Mouse (Mus musculus): ENCODE data around the gene Dock3.

Dock3 gene

DNA sequence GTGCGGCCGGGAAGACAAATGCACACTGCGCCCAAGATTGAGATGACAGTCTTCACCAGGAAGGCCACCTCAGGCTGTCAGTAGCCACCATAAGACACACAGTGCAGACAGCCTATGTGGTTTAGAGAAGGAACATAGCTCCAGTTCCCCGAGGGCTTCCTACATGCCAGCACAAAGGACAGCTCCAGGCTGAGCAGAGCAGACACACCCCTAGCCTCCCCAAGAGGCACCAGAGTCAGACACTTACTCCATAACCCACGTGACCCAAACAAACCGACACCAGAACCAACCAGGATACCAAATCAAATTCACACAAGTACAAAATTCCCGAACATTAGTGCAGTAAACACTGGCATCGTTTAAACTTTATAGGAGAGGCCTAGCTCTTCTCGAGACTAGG is 342.4 kb downstream of the Dock3 start:
- DNase-seq (ENCODE audit: low spot score in 2 of 2): no peak

DNA sequence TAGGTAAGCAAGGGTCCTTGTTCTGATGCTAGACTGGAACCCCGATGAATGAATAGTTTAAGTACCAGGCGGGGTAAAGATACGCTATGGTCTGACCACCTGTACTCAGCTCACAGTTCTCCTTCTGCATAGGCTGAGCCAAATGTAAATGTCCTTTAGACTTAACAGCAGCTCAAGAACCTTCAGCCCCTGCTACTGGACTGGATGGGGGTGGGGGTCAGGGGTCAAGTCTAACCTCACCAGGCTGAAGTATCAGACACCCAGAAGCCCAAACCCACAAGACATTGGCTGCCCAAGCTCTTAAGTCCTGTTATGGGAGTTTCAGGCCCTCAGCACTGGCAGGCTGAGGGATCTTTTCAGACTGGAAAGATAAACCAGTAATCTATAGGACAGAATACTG is 343.4 kb downstream of the Dock3 start:
- DNase-seq (ENCODE audit: low spot score in 2 of 2): no peak

DNA sequence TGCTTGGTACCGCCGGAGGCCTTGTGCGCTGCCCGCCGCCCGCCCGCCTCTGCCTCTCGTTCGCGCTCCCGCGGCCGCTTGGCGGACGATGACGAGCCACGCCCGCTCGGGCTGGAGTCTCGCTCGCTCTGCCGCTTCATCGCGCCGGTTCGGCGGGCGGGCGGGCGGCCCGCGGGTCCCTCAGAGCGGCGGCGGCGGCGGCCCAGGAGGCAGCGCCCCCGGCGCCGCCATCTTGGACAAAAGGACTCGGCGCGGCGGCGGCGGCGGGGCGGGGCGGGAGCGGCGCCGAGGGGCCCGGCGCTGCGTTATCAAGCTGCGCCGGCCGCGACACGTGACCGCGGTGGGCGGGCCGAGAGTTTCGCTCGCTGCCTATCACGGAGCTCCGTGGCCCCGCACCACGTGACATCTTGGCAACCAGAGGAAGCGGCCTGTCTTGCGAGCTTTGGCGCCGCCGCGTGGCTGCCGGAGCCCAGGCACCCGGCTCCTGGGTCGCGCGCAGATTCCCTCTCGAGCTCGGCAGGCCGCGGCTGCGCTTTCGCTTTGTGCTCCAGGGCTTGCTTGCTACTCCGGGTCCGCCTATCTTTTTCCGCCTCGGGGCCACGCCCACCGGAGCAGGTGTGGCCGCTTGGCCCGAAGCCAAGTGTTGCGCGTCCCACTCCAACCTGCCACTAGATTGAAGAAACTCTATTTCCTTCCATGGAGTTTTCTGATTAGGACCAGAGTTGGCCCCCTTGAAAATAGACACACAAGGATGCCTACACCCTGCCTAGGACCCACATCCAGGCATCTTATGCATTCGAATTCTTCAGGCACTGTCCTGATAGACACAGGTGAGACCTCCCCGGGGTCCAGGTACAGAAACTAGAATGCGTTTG is 344.6 kb downstream of the Dock3 start, which contains the start of gene Rbm15b:
Gene Rbm15b (minus strand): TSS at position 601 of the 875 bp plus-strand sequence.
- peak; percentile 96 to 98 for DNase-seq (ENCODE audit: low spot score in 2 of 2)

DNA sequence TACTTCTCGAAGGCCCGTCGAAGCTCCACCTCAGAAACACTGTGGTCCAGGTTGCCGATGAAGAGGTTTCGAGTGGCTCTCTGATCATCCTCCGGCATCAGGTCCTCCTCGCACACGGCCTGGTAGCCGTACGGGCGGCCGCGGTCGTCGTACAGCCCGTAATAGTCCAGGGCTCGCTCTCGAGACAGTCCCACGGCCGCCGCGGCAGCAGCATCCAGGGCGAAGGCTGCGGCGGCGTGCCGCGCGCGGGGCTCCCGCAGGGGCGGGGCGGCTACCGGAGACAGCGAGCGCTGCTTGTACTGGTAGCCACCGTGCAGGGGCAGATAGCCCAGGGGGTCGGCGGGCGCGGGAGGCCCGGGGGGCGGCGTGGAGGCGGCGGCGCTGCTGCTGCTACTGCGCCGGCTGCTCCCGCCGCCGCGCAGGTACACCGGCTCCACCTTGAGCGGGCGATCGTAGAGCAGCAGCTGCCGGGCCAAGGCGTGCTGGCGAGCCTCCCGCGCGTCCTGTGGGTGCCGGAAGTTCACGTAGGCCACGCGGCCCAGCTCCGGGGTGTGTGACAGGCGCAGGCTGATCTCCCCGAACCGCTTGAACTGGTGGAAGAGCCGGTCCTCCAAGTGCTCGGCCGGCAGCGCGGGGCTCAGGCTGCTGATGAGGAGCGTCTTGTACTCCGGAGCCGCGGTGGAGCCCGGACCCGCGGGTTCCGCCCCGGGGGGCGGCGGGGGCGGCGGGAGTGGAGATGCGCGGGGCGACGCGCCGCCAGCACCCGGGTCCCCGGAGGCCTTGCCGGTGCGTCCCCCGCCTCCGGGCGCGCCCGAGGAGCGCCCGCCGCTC is 345.6 kb downstream of the Dock3 start:
- peak; percentile 22 to 51 for DNase-seq (ENCODE audit: low spot score in 2 of 2)

DNA sequence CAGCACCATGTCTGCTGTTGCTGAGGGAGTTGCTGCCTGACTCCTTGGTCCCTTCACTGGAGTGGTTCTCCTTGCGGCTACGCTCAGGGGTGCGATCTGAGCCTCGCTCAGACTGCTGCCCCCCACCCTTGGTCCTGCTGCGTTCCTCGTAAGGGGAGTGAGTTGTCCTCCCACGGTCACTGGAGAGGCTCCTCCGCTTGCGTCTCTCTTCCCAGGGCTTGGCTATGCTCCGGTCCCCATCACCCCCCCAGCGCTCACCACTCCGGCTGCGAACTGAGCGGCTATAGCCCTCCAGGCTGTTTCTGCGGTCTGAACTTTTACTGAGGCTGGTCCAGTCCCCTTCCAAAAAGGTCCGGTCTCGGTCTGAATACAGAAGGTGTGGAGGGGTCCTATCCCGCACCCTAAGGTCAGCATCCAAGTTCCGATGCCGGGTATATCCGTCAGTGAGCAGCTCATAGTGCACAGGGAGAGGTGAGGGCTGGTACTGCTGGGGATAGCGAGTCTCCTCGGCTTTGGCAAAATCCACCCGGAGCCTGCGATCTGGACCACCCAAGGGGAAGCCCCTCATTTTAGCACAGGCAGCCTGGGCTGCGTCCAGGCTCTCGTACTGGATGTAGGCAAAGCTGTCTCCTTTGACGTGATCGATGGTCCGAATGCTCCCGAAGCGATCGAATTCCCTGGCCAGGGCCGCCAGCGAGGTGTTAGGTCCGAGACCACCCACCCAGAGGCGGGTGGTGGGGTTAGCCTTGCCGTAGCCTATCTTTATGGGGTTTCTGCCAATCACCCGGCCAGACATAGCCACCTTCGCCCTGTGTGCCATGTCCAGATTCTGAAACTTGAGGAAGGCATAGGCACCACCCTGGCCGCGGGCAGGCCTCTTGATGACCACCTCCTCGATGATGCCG is 346.5 kb downstream of the Dock3 start:
- DNase-seq (ENCODE audit: low spot score in 2 of 2): no peak

DNA sequence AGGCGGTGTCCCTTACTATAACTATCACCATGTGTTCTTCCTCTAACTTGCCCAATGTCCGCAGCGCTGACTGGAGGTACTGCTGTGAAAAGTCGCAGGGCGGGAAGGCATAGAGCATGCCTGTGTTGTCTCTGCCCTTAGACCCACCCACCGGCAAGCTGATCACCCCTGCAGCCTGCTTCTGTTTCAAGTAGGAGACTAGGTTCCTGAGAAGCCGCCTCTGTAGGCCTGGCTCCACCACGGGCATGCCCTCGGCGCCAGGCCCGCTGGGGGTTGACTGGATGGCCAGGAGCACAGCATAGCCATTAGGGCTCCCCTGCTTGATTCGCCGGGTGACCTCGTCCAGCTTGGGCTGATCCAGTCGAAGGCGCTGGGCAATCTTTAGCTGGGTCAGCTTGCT is 347.4 kb downstream of the Dock3 start:
- DNase-seq (ENCODE audit: low spot score in 2 of 2): no peak

DNA sequence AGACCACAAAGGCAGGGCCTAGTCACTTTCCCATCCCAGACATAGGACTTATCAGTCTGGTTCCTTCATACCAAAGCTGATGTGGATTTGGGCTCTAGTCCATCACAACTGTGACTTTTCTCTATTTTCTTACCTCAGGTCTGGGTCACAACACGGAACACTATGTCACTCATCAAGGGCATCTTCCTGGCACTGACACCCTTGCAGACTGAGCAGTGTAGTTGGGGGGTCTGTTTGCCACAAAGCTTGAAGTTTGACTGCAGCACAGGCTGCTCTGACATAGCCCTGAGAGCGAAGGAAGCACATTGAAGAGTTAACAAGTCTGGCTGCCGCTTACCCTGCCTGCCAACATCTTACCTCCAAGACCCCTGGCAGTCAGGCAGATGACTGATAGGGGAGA is 348.6 kb downstream of the Dock3 start:
- DNase-seq (ENCODE audit: low spot score in 2 of 2): no peak

DNA sequence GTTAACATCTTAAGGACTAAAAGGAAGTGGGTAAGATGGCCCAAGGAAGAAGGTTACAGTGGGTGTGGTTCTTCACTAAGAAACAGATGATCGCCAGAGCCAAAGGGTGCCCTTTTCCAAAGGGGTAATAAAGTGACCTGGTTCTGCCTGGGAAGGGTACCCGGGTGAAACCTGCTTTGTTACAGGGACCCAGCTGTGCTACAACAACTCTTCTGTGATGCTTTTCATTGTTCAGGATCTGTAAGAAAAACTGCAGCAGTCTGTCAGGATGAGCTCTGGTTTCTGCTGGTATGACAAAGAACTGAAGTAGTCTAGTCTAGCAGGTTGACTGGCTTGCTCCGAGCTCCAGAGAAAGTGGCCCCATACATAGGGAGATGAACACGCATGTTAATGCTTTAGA is 349.5 kb downstream of the Dock3 start:
- no peak for DNase-seq (ENCODE audit: low spot score in 2 of 2)

DNA sequence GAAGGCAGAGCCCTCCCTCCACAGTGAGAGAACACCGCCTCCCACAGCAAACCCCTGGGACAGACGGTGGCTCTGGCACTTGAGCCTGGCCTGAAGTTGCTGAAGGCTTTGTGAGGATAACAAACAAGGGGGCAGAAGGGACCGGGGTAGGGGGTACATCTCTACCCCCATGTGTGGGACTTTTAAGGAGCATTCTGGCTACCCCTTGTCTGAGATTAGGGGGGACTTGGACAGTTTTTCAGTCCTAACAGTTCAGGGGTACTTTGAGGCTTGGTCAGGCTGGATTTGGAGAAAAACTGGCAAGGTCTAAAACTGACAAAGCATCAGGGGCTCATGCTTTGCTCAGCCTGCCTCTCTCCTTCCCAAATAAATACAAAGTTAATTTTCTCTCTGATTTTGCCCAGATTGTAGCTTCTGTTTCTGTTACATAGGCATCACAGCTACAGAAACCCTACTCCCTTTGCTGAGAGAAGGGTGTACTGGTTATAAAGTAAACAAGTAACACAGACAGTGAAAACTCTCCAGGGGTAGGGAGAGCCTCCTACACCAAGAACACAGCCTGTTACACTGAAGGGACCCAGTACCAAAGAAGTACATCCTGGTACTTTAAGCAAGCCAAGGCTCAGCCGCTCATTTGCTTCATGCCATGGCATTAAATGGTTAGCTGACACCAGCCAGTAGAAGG is 350.5 kb downstream of the Dock3 start:
- DNase-seq (ENCODE audit: low spot score in 2 of 2): no peak

DNA sequence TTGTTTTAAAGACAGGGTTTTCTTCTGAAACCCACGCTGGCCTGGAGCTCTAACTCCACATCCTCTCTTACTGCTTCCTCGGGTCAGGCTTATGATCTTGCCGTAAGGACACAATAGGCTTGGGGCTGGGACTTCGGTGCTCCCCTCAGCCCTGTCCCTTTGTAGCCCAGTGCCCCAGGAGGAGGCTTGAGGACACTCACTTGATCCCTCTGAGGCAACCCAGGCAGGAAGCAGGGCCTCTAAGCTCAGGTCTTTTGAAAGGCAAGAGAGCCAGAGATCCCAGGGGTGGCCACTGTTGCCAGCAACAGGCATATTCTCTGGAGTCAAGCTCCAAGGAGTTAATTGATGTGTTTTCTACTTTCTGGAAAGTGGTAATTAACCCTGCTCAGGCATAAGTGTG is 352.2 kb downstream of the Dock3 start:
- no peak for DNase-seq (ENCODE audit: low spot score in 2 of 2)

DNA sequence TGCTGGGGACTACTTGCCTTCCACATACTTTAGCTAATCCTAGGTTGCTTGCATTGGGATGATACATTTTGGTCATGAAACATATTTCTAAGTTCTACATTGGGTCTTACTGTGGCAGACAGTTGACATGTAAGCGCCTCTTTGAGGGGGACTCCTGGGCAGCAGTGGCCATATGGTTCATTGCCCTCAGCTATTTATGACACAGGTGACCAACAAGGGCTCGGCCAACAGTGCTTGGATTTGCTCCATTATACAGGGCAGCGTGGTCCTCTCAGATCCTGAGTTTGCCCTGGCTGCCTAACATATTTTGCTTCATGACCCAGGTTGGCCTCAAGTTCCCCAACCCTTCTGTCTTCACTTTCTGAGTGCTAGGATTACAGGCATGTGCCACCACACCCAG is 355.0 kb downstream of the Dock3 start:
- no peak for DNase-seq (ENCODE audit: low spot score in 2 of 2)

DNA sequence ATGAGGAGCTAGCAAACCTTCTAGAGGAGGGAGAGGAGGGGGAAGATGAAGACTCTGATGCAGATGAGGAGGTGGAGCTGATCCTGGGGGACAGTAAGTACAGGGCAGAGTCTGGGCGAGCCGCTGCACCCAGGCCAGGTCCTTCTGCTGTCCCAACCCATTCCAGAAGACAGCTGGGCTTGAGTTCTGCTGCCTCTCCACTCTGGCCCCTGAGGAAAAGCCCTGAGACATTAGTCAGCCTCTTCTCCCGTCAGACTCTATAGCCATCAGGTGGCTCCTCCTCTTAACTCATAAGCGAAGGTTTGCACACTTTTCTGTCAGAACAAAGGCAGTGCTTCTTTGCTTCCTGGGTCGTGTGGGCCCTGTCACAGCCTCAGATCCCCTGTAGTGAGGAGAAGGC is 357.5 kb downstream of the Dock3 start:
- no peak for DNase-seq (ENCODE audit: low spot score in 2 of 2)

DNA sequence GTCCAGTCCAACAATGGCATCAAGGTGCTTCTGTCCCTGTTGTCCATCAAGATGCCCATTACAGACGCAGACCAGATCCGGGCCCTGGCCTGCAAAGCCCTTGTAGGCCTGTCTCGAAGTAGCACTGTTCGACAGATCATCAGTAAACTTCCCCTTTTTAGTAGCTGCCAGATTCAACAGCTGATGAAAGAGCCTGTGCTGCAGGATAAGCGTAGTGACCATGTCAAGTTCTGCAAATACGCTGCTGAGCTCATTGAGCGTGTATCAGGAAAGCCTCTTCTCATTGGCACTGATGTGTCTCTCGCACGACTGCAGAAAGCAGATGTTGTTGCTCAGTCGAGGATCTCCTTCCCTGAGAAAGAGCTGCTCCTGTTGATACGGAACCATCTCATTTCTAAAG is 373.7 kb downstream of the Dock3 start:
- no peak for DNase-seq (ENCODE audit: low spot score in 2 of 2)

DNA sequence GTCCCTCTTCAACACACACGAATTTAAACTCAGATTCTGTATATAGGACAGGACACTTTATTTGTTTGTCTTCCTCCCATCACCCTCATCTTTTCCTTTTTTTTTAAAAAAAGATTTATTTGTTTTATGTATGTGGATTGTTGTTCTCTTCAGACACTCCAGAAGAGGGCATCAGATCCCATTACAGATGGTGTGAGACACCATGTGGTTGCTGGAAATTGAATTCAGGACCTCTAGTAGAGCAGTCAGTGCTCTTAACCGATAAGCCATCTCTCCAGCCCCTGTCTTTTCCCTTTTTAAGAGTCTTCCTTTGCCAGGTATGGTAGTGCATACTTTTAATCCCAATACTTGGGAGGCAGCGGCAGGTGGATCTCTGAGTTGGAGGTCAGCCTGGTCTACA is 375.0 kb downstream of the Dock3 start:
- DNase-seq (ENCODE audit: low spot score in 2 of 2): no peak

Data from spleen, postnatal 14 days (tissue).